Mouse (Mus musculus) limb, embryonic 14.5 days (tissue): ENCODE measurements at regions not wholly inside any gene's neighbourhood (a gene's known extent, or its start where the extent isn't known, plus 50 kb on each side); places are given as distances from the start of the nearest gene placed in this dataset.

ENCODE experiments used
- ATAC-seq: fragments of 200-750 bp; cut with Nextera tagmentation; 2 replicates; pipeline ENCODE4 v1.8.0; 2017; ENCODE audit warnings: low read depth, moderate number of reproducible peaks, moderate TSS enrichment; ENCODE audit not compliant: low FRiP score
- DNase-seq: peaks from one replicate; pipeline ENCODE4 v3.0.0-alpha.2; 2015; ENCODE audit warnings: low spot score
- H3K27ac ChIP-seq: fragments of 300-500 bp; sonication (generic); replicated peaks from 2 replicates; pipeline ENCODE4 v1.5.1; 2014; ENCODE audit warnings: low read depth, mild to moderate bottlenecking, low read length, moderate library complexity, mixed read lengths
- H3K27me3 ChIP-seq: fragments of 300-500 bp; sonication (generic); 2 replicates; pipeline ENCODE4 v1.6.1; 2014; ENCODE audit warnings: low read length, mixed read lengths; ENCODE audit not compliant: control insufficient read depth, insufficient read depth
- H3K36me3 ChIP-seq: fragments of 300-500 bp; sonication (generic); 2 replicates; pipeline ENCODE4 v1.6.1; 2014; ENCODE audit warnings: mild to moderate bottlenecking, low read length, moderate library complexity, mixed read lengths; ENCODE audit not compliant: control insufficient read depth, insufficient read depth
- H3K4me1 ChIP-seq: fragments of 300-500 bp; sonication (generic); 2 replicates; pipeline ENCODE4 v1.6.1; 2014; ENCODE audit warnings: antibody characterized with exemption, low read length, mixed read lengths; ENCODE audit not compliant: control insufficient read depth, insufficient read depth
- H3K4me2 ChIP-seq: fragments of 300-500 bp; sonication (generic); replicated peaks from 2 replicates; pipeline ENCODE4 v1.6.1; 2014; ENCODE audit warnings: low read depth, mild to moderate bottlenecking, low read length, moderate library complexity; ENCODE audit not compliant: severe bottlenecking
- H3K4me3 ChIP-seq: fragments of 300-500 bp; sonication (generic); replicated peaks from 2 replicates; pipeline ENCODE4 v1.5.1; 2014; ENCODE audit warnings: low read length
- H3K9ac ChIP-seq: fragments of 300-500 bp; sonication (generic); 2 replicates; pipeline ENCODE4 v1.6.1; 2014; ENCODE audit warnings: mild to moderate bottlenecking, low read depth, low read length, moderate library complexity; ENCODE audit not compliant: severe bottlenecking
- H3K9me3 ChIP-seq: fragments of 300-500 bp; sonication (generic); 2 replicates; pipeline ENCODE4 v1.6.1; 2016; ENCODE audit warnings: low read length; ENCODE audit not compliant: control insufficient read depth
- POLR2A ChIP-seq: fragments of 200-500 bp; IDR thresholded peaks from 2 replicates; pipeline ENCODE4 v1.8.0; 2012; ENCODE audit warnings: inconsistent platforms, mild to moderate bottlenecking, moderate library complexity, borderline replicate concordance; ENCODE audit not compliant: insufficient read depth, insufficient read length; ENCODE audit errors: extremely low read depth
- WGBS: fragments of 180-500 bp; shearing (Covaris S2); extraction: QIAGEN DNeasy Blood & Tissue Kit; methylation state at CpG from one replicate; pipeline ENCODE4 v1.1.7; 2014; 5-methylcytosine and 5-hydroxymethylcytosine counted together

DNA sequence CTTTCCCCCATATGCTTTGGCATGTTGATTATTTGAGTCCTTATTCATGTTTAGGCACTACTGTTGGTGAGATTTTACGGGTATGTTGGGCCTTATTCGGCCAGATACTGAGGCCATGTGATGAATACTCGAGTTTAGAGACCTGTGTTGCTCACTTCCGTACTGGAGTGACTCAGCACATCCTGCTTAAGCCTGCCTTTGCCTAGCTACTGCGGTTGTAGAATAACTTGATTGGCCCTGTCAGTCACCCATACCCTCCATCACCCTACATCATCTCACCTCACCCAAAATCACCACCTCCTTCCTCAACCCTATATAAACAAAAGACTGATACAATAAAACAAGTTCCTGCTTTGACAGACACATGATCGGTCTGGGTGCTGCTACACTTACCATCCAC lies 187.2 kb downstream of the Ifng start:
- H3K4me3 ChIP-seq = no peak overlapping the region
- no peaks in the 10 kb centered on the region for H3K27me3 ChIP-seq
- WGBS = 84% methylated on average over 6 of the region's 6 CpGs
- H3K9me3 ChIP-seq = no peaks in the 10 kb centered on the region
- ATAC-seq = no peak
- no peak for TF ChIP-seq POLR2A
- DNase-seq = no peak
- H3K36me3 ChIP-seq = no peaks in the 10 kb centered on the region
- H3K9ac ChIP-seq = no peak overlapping the region
- H3K27ac ChIP-seq = no peak overlapping the region
- H3K4me2 ChIP-seq = no peak overlapping the region
- peaks cover 4% of the 10 kb centered on the region; the same call in 1 of the 2 replicates for H3K4me1 ChIP-seq

DNA sequence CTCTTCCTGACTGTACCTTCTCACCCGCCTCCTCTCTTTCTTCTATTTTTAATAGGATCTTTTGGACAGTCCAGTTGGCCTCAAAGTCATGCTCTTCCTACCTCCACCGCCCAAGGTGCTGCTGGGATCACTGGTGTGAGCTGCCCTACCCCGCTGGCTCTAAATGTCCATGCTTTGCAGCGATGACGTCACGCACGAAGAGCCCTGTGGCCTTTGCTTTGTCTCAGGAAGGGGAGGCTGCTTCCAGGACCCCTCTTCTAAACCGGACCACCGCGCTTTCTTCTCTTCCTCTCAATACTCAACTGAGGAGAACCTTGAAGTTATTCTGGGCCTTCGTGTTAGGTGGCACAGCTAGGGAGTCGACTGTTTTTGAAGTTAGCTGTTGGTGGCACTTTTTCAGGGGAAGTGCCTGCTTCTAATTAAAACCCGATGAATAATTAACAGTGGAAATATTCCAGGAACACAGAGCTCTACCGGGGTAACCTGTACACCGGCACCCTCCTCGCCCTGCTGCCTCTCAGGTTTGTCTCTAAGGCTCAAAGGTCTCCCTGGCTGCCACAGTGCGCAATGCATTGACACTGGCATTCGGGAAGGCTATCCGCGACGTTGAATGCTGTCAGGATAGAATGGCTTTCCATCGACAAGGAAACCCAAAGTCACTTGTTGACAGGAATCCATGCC lies 188.7 kb downstream of the Ifng start:
- Histone ChIP-seq H3K4me1 (peaks cover 4% of the 10 kb centered on the region; the same call in 1 of the 2 replicates), H3K9ac (no peak overlapping the region), H3K27me3 (no peaks in the 10 kb centered on the region), H3K4me3 (no peak overlapping the region), H3K27ac (no peak overlapping the region), H3K9me3 (no peaks in the 10 kb centered on the region), H3K36me3 (no peaks in the 10 kb centered on the region), H3K4me2 (no peak overlapping the region)
- TF ChIP-seq POLR2A = no peak
- no peak for ATAC-seq
- DNase-seq = no peak
- 87% methylated on average over 22 of the region's 22 CpGs for WGBS

DNA sequence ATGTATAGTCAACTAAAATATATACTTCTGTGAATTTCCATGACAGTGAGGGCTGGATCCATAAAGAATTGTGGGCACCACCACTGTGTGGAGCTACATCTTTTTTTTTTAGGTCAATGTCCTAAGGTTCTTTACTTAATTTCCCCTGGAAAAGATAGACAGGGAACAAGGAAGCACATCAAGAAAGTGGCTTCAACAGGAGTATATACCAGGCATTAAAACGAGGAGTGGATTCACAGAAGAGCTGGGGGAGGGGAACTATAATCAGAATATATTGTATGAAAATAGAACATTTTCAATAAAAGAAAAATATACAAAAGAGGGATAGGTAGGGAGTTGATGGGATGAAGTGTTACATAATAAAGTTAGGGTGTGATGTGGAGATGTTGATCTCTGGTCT lies 190.9 kb downstream of the Ifng start:
- Histone ChIP-seq H3K9me3 (no peaks in the 10 kb centered on the region), H3K4me2 (no peak overlapping the region), H3K27ac (no peak overlapping the region), H3K27me3 (no peaks in the 10 kb centered on the region), H3K9ac (no peak overlapping the region), H3K4me1 (peaks cover 4% of the 10 kb centered on the region; the same call in 1 of the 2 replicates), H3K4me3 (no peak overlapping the region), H3K36me3 (no peaks in the 10 kb centered on the region)
- DNase-seq (no peak), ATAC-seq (no peak)
- no peak for TF ChIP-seq POLR2A
- WGBS = 82% methylated on average over 1 of the region's 1 CpGs

- Histone ChIP-seq H3K9me3 (no peaks in the 10 kb centered on the region), H3K4me3 (no peak overlapping the region), H3K9ac (no peak overlapping the region), H3K4me2 (no peak overlapping the region), H3K36me3 (no peaks in the 10 kb centered on the region), H3K4me1 (peaks cover 4% of the 10 kb centered on the region; the same call in 1 of the 2 replicates), H3K27ac (no peak overlapping the region), H3K27me3 (no peaks in the 10 kb centered on the region)
- no peak for DNase-seq
- WGBS = 84% methylated on average over 5 of the region's 5 CpGs
- ATAC-seq = no peak
- no peak for TF ChIP-seq POLR2A
Measured at GRCm38 (mm10) chr10:118632187-118632586, 191.3 kb downstream of the Ifng start.

DNA sequence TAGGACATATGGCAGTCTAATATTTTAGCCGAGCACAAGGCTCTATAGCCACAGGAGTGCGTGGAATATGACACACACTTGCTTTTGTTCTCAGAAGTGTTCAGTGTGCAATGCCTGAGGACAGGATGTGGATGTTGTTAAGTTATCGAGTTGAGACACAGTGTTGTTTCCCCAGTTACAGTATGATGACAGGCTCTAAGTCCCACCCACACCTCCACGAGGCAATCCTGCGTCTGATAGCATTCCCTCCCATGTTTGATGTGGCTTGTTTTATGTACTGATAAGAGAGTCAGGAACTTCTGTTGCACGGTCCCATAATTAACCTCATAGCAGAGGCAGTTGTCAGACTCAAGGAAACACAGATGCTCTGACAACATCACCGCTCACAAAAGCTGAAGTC lies 192.6 kb downstream of the Ifng start:
- peaks cover 4% of the 10 kb centered on the region; the same call in 1 of the 2 replicates for H3K4me1 ChIP-seq
- H3K27me3 ChIP-seq = no peaks in the 10 kb centered on the region
- H3K27ac ChIP-seq = no peak overlapping the region
- no peak for DNase-seq
- H3K4me2 ChIP-seq = no peak overlapping the region
- H3K9me3 ChIP-seq = no peaks in the 10 kb centered on the region
- WGBS = 39% methylated on average over 7 of the region's 7 CpGs
- ATAC-seq = no peak
- TF ChIP-seq POLR2A = no peak
- no peak overlapping the region for H3K9ac ChIP-seq
- no peaks in the 10 kb centered on the region for H3K36me3 ChIP-seq
- no peak overlapping the region for H3K4me3 ChIP-seq
